Comparison of ENCODE assay signal across 22 mouse cellular contexts in the genomic region with DNA sequence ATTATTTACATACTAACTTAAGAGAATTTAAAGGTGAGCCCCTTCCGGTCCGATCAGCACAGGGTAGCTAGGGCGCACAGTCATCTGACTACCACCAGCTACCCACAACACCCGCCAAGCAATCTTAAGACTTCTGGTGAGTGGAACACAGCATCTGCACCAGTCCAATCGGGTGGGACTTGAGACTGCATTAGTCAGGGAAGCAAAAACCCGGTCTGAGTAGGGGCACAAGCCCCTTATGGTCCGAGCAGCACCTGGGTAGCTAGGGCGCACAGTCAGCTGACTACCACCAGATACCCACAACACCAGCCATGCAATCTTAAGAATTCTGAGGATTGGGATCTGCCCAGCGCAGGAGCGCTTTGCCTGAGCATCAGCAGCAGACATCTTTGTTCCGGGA. TPM values are rescaled to one million over a fixed set of nuclear protein-coding genes. Genes with fewer than 3 reads are reported as not detected.
A peak's percentile ranks its signal among the peaks of the same experiment; 100 is the strongest.
DNase-seq lines count a peak whose midpoint lies in the region; ATAC-seq and TF ChIP-seq lines count a peak whose summit lies in the region.
"Not testable (repeated sequence)": the region's sequence is repeated elsewhere in the genome, so short reads cannot be mapped to it uniquely, and the experiment has no call there.
"Had no signal": no experiment of that assay in that cellular context is flagged by ENCODE, and none has a peak within 500 bp of the region (broad histone marks: within the 10 kb centered on the region; RNA-seq: fewer than 3 reads in every experiment).

No protein-coding gene starts in this region.

- not testable (repeated sequence) for TF ChIP-seq CTCF in ES-Bruce4 (IDR thresholded peaks at IDR 0.05; ENCODE audit: low read depth, low read length); cerebellum, adult 2 months (IDR thresholded peaks at IDR 0.05; ENCODE audit: borderline replicate concordance, insufficient read depth, low read depth, low read length)

- H3K36me3 ChIP-seq in ES-Bruce4 (ENCODE audit: control insufficient read depth, insufficient read depth, low read length, poor library complexity, severe bottlenecking); forebrain, embryonic 11.5 days (ENCODE audit: control insufficient read depth, insufficient read depth, low read length): not testable (repeated sequence)

- not testable (repeated sequence) for TF ChIP-seq EP300 in ES-Bruce4 (IDR thresholded peaks at IDR 0.05; ENCODE audit: insufficient read depth, low read depth, low read length)

- not testable (repeated sequence) for H3K27ac ChIP-seq in ES-Bruce4 (ENCODE audit: insufficient read depth, low read length); cerebellum, adult 2 months (ENCODE audit: insufficient read depth, low read length); forebrain, embryonic 11.5 days (ENCODE audit: low read depth, low read length)

- not testable (repeated sequence) for H3K27me3 ChIP-seq in ES-Bruce4 (ENCODE audit: control insufficient read depth, insufficient read depth, low read length, poor library complexity, severe bottlenecking); cerebellum, adult 2 months (ENCODE audit: control insufficient read depth, insufficient read depth, low read length); forebrain, embryonic 11.5 days (ENCODE audit: control insufficient read depth, insufficient read depth, low read length)

- not testable (repeated sequence) for H3K9me3 ChIP-seq in ES-Bruce4 (replicated peaks; ENCODE audit: control insufficient read depth, insufficient read depth, low read length, poor library complexity, severe bottlenecking); forebrain, embryonic 11.5 days (ENCODE audit: control insufficient read depth, low read length)

- not testable (repeated sequence) for TF ChIP-seq POLR2A in ES-Bruce4 (IDR thresholded peaks at IDR 0.05; ENCODE audit: insufficient read depth, low read length); cerebellum, adult 2 months (IDR thresholded peaks at IDR 0.05; ENCODE audit: borderline replicate concordance, insufficient read depth, low read length)

- ATAC-seq in forebrain, embryonic 11.5 days (replicated peaks; ENCODE audit: low FRiP score) = not testable (repeated sequence)

- peak; percentile 26 for DNase-seq in WW6 (ENCODE audit: low read depth, low spot score)
- peak; percentile 2 to 5 for DNase-seq in cerebellum, adult 2 months
- peak; percentile 5 for DNase-seq in forebrain, embryonic 11.5 days (ENCODE audit: low spot score)
- DNase-seq in kidney, postnatal 14 days = peak; percentile 3
- peak; percentile 2 for DNase-seq in right cerebral cortex, adult 18-20 months
- peak; percentile 3 for DNase-seq in thymus, postnatal 14 days

- H3K4me1 ChIP-seq in ES-Bruce4 (ENCODE audit: control insufficient read depth, insufficient read depth, low read length); cerebellum, adult 2 months (ENCODE audit: control insufficient read depth, insufficient read depth, low read length); forebrain, embryonic 11.5 days (replicated peaks; ENCODE audit: control insufficient read depth, insufficient read depth, low read length): not testable (repeated sequence)

- peak overlapping the region; percentile 27 for H3K4me3 ChIP-seq in ES-Bruce4 (ENCODE audit: low read depth, low read length)
- not testable (repeated sequence) for H3K4me3 ChIP-seq in cerebellum, adult 2 months (replicated peaks; ENCODE audit: insufficient read depth, low read depth, low read length); forebrain, embryonic 11.5 days (ENCODE audit: low read depth, low read length)

- H3K4me2 ChIP-seq in forebrain, embryonic 11.5 days (ENCODE audit: low read depth, low read length, severe bottlenecking) = not testable (repeated sequence)

- WGBS in cerebellum, adult 2 months = 85% methylated on average over 11 of the region's 11 CpGs
- WGBS in forebrain, embryonic 11.5 days = 89% methylated on average over 11 of the region's 11 CpGs

- not testable (repeated sequence) for H3K9ac ChIP-seq in ES-Bruce4 (ENCODE audit: low read depth, poor library complexity, severe bottlenecking); forebrain, embryonic 11.5 days (ENCODE audit: low read length)

RNA-seq across cellular contexts. Expression of a gene that starts 14.1 kb away (rescaled TPM):
- not detected in 2 replicates for polyA plus RNA-seq in ES-Bruce4 (2011; ENCODE audit: insufficient read depth, insufficient read length, low read depth, missing spikeins)
- not detected in 2 replicates for polyA plus RNA-seq in cerebellum, adult 2 months (2012; rRNA removed)
- polyA plus RNA-seq in forebrain, embryonic 11.5 days (2014; fragmentation: Nextera tagmentation; extraction: Ambion mirVana) = not detected in 2 replicates
- polyA plus RNA-seq: cortical plate, adult 2 months; embryonic facial prominence, embryonic 15.5 days; forebrain, embryonic 13.5 days; heart, embryonic 12.5 days; heart, postnatal 0 days; hindbrain, embryonic 13.5 days; intestine, embryonic 16.5 days; kidney, postnatal 0 days; large intestine, adult 2 months; limb, embryonic 15.5 days; liver, embryonic 13.5 days; lung, postnatal 0 days; midbrain, embryonic 14.5 days; neural tube, embryonic 14.5 days; thymus, postnatal 0 days had no signal

RNA-seq across cellular contexts. Expression of a gene that starts 54.4 kb away (rescaled TPM):
- not detected in 2 replicates for polyA plus RNA-seq in ES-Bruce4 (2011; ENCODE audit: insufficient read depth, insufficient read length, low read depth, missing spikeins)
- polyA plus RNA-seq in cerebellum, adult 2 months (2012; rRNA removed) = not detected in 2 replicates
- not detected in 2 replicates for polyA plus RNA-seq in forebrain, embryonic 11.5 days (2014; fragmentation: Nextera tagmentation; extraction: Ambion mirVana)
- polyA plus RNA-seq: cortical plate, adult 2 months; embryonic facial prominence, embryonic 15.5 days; forebrain, embryonic 13.5 days; heart, embryonic 12.5 days; heart, postnatal 0 days; hindbrain, embryonic 13.5 days; intestine, embryonic 16.5 days; kidney, postnatal 0 days; large intestine, adult 2 months; limb, embryonic 15.5 days; liver, embryonic 13.5 days; lung, postnatal 0 days; midbrain, embryonic 14.5 days; neural tube, embryonic 14.5 days; thymus, postnatal 0 days had no signal
